Mouse (Mus musculus) lung, postnatal 10 days (tissue): ENCODE results near the gene Atf6b.

ENCODE experiments used
- DNase-seq: peaks from one replicate; pipeline ENCODE4 v3.0.0; 2021

Gene Atf6b

GRCm38 (mm10) chr17:34671151-34672066 lies 24.5 kb downstream of the Atf6b start:
- no peak for DNase-seq

GRCm38 (mm10) chr17:34672246-34672792 lies 25.4 kb downstream of the Atf6b start:
- DNase-seq = no peak

- no peak for DNase-seq
Observed at GRCm38 (mm10) chr17:34673139-34673538, 26.2 kb downstream of the Atf6b start.

- no peak for DNase-seq
Observed at GRCm38 (mm10) chr17:34674524-34675204, 27.7 kb downstream of the Atf6b start.

- DNase-seq = peak; percentile 57
Observed at GRCm38 (mm10) chr17:34675205-34676092, 28.5 kb downstream of the Atf6b start.

GRCm38 (mm10) chr17:34676093-34676460 lies 29.1 kb downstream of the Atf6b start:
- DNase-seq = no peak

GRCm38 (mm10) chr17:34676671-34677070 lies 29.7 kb downstream of the Atf6b start:
- no peak for DNase-seq

GRCm38 (mm10) chr17:34680191-34680590 lies 33.2 kb downstream of the Atf6b start:
- no peak for DNase-seq

GRCm38 (mm10) chr17:34680621-34681020 lies 33.7 kb downstream of the Atf6b start:
- DNase-seq = no peak

- DNase-seq = peak; percentile 70
Observed at GRCm38 (mm10) chr17:34681132-34681571, 34.2 kb downstream of the Atf6b start.

GRCm38 (mm10) chr17:34681881-34682536 lies 35.1 kb downstream of the Atf6b start:
- peak; percentile 54 for DNase-seq

GRCm38 (mm10) chr17:34683179-34683578 lies 36.2 kb downstream of the Atf6b start:
- peak; percentile 51 for DNase-seq

GRCm38 (mm10) chr17:34683686-34684220 lies 36.8 kb downstream of the Atf6b start:
- no peak for DNase-seq

- DNase-seq = peak; percentile 49
Observed at GRCm38 (mm10) chr17:34684253-34684893, 37.4 kb downstream of the Atf6b start.

- peak; percentile 89 for DNase-seq
Observed at GRCm38 (mm10) chr17:34685120-34686110, 38.5 kb downstream of the Atf6b start.

- no peak for DNase-seq
Observed at GRCm38 (mm10) chr17:34688889-34689288, 41.9 kb downstream of the Atf6b start.

GRCm38 (mm10) chr17:34690458-34690857 lies 43.5 kb downstream of the Atf6b start:
- DNase-seq = peak; percentile 77

- DNase-seq = peak; percentile 92
Observed at GRCm38 (mm10) chr17:34692906-34693305, 46.0 kb downstream of the Atf6b start.

- DNase-seq = peak; percentile 63
Observed at GRCm38 (mm10) chr17:34699575-34700408, 52.8 kb downstream of the Atf6b start.
